Mouse (Mus musculus): ENCODE data around the gene Olfr978. TPM values are rescaled to one million over a fixed set of nuclear protein-coding genes. Genes with fewer than 3 reads are reported as not detected.
"Not testable (repeated sequence)": the region's sequence is repeated elsewhere in the genome, so short reads cannot be mapped to it uniquely, and the experiment has no call there.

Gene Olfr978
- not detected in 2 replicates for polyA plus RNA-seq (2014; fragmentation: Nextera tagmentation; extraction: Ambion mirVana)

DNA sequence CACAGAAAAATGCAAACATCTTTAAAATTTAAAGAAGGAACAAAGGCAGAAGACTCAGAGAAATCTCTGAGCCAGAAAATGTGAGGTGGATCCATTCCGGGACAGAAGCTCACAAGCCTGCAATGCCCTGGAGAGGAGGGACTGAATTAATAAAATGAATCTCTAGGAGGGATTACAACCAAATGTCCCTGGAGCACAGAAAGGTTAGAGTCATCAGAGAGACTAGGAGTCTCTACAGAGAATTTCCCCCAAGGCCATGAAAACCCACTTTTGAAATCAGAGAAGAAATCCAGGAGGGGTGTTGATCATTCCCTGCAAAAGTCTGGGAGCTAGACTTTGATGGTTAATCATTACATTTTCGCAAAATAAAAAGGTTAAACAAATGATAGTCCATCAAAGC, at the start of gene Olfr978:
Olfr978 (plus strand) TSS at position 301 of the 400 bp plus-strand sequence.
- Histone ChIP-seq H3K9me3 (ENCODE audit: control insufficient read depth, low read length) (no peaks in the 10 kb centered on the region), H3K27ac (ENCODE audit: low read depth, low read length) (no peak within 1 kb of the TSS), H3K27me3 (ENCODE audit: control insufficient read depth, insufficient read depth, low read length) (no peaks in the 10 kb centered on the region), H3K9ac (replicated peaks; ENCODE audit: low read depth, low read length) (no peak within 1 kb of the TSS), H3K36me3 (ENCODE audit: control insufficient read depth, insufficient read depth, low read length) (no peaks in the 10 kb centered on the region), H3K4me3 (ENCODE audit: low read depth, low read length) (no peak within 1 kb of the TSS), H3K4me2 (ENCODE audit: low read depth, low read length) (no peak within 1 kb of the TSS), H3K4me1 (ENCODE audit: control insufficient read depth, insufficient read depth, low read length) (no peaks in the 10 kb centered on the region)
- 88% methylated on average over 2 of the region's 2 CpGs for WGBS
- ATAC-seq (ENCODE audit: low read depth) = no peak

DNA sequence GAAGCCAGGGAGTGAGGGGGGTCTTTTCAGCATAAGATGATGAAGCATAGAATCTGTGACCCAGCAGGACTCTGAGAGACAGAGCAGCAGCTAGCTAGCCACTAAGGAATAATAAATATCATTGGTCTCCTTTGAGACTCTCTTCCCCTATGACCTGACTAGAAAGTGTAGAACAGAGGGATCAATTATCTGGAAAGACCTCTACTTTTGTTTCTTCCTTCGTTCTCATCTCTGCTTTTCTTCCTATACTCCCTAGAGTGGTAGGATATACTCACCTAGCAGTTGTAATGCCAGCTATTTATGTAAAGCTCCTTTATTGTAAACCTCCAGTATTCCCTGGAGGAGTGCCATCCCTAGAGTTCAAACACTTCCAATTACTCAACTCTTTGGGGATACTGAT, 40.0 kb upstream of the Olfr978 start, which contains the start of gene Olfr975:
Olfr975 (minus strand) TSS at position 101 of the 400 bp plus-strand sequence.
- WGBS = 74% methylated on average over 1 of the region's 1 CpGs
- Histone ChIP-seq H3K4me1 (ENCODE audit: control insufficient read depth, insufficient read depth, low read length) (no peaks in the 10 kb centered on the region), H3K27me3 (ENCODE audit: control insufficient read depth, insufficient read depth, low read length) (no peaks in the 10 kb centered on the region), H3K9me3 (ENCODE audit: control insufficient read depth, low read length) (no peaks in the 10 kb centered on the region), H3K27ac (ENCODE audit: low read depth, low read length) (no peak within 1 kb of the TSS), H3K4me3 (ENCODE audit: low read depth, low read length) (no peak within 1 kb of the TSS), H3K36me3 (ENCODE audit: control insufficient read depth, insufficient read depth, low read length) (no peaks in the 10 kb centered on the region), H3K4me2 (ENCODE audit: low read depth, low read length) (no peak within 1 kb of the TSS), H3K9ac (replicated peaks; ENCODE audit: low read depth, low read length) (no peak within 1 kb of the TSS)
- no peak for ATAC-seq (ENCODE audit: low read depth)

DNA sequence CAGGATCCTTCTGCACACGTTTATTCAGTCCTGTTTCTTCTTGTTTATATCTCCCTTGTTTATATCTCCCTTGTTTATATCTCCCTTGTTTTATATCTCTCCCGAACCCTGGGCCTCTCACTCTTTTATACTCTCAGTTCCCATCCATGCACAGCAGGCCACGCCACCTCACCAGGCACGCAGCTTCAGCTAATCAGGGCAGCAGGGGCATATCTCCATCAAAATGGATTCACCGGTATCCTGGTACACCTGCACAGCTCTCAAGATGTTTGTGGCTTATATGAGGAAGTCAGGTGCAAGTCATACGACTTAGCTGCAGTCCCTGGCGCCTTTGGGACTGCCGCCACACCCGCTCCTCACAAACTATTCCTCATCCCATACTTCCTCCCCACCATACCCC, 30.9 kb upstream of the Olfr978 start, which contains the start of gene Olfr976:
Olfr976 (minus strand) TSS at position 101 of the 400 bp plus-strand sequence.
- H3K4me3 ChIP-seq (ENCODE audit: low read depth, low read length); H3K4me1 ChIP-seq (ENCODE audit: control insufficient read depth, insufficient read depth, low read length); H3K9ac ChIP-seq (replicated peaks; ENCODE audit: low read depth, low read length); H3K27ac ChIP-seq (ENCODE audit: low read depth, low read length); H3K4me2 ChIP-seq (ENCODE audit: low read depth, low read length); H3K27me3 ChIP-seq (ENCODE audit: control insufficient read depth, insufficient read depth, low read length); H3K36me3 ChIP-seq (ENCODE audit: control insufficient read depth, insufficient read depth, low read length); H3K9me3 ChIP-seq (ENCODE audit: control insufficient read depth, low read length); ATAC-seq (ENCODE audit: low read depth): not testable (repeated sequence)
- 82% methylated on average over 7 of the region's 9 CpGs for WGBS

DNA sequence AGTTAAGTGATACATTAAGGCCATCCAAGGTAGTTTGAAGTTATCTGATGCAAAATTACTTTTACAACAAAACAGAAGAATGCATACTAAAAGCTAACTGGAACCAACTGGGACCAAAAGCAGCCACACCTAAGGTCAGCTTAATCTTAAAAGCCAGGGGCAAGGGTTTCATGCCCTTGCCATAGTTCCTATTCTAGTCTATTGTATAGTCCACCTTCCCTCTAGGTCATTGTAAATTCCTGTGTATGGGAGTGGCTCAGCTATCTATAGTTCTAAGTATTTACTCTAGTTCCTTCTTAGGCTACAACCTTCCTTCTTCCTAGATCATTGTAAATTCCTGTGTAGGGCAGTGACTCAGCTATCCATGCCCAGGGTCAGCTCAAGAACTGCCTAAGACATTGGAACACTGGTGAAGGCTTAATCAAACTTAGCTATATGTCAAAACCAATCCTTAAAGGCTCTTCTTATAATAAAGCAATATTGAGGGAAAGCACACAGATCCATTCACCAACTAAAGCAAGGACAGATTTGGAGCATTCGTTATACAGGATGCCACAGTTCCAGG, 15.2 kb upstream of the Olfr978 start:
- H3K36me3 ChIP-seq (ENCODE audit: control insufficient read depth, insufficient read depth, low read length); H3K4me1 ChIP-seq (ENCODE audit: control insufficient read depth, insufficient read depth, low read length); H3K4me3 ChIP-seq (ENCODE audit: low read depth, low read length); H3K9me3 ChIP-seq (ENCODE audit: control insufficient read depth, low read length); H3K27ac ChIP-seq (ENCODE audit: low read depth, low read length); ATAC-seq (ENCODE audit: low read depth); H3K4me2 ChIP-seq (ENCODE audit: low read depth, low read length); H3K27me3 ChIP-seq (ENCODE audit: control insufficient read depth, insufficient read depth, low read length); H3K9ac ChIP-seq (replicated peaks; ENCODE audit: low read depth, low read length): not testable (repeated sequence)
- 91% methylated on average over 1 of the region's 1 CpGs for WGBS

DNA sequence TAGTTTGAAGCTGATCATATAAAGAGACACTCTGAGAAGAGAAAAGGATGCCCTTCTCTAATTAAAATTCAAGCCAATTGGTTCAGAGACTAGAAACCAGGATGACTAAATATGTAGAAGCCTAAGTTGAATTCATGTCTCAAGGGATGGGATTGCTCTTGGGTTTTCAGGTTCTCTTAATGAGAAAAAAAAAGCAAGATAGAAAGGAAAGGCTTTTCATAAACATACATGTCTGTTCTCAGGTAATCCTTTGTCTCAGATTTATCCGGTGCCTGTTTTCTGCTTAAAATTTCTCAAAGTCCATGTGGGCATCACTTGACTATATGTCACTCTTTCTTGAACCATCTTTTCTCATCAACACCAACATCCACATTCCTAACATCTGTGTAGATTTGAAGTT, 11.5 kb downstream of the Olfr978 start, which contains the start of gene Olfr979:
Olfr979 (minus strand) TSS at position 101 of the 400 bp plus-strand sequence.
- no peak within 1 kb of the TSS for H3K9ac ChIP-seq (replicated peaks; ENCODE audit: low read depth, low read length)
- H3K27me3 ChIP-seq (ENCODE audit: control insufficient read depth, insufficient read depth, low read length) = no peaks in the 10 kb centered on the region
- no peaks in the 10 kb centered on the region for H3K4me1 ChIP-seq (ENCODE audit: control insufficient read depth, insufficient read depth, low read length)
- no peak within 1 kb of the TSS for H3K4me2 ChIP-seq (ENCODE audit: low read depth, low read length)
- 100% methylated on average over 1 of the region's 1 CpGs for WGBS
- H3K36me3 ChIP-seq (ENCODE audit: control insufficient read depth, insufficient read depth, low read length) = no peaks in the 10 kb centered on the region
- no peaks in the 10 kb centered on the region for H3K9me3 ChIP-seq (ENCODE audit: control insufficient read depth, low read length)
- no peak for ATAC-seq (ENCODE audit: low read depth)
- H3K27ac ChIP-seq (ENCODE audit: low read depth, low read length) = no peak within 1 kb of the TSS
- H3K4me3 ChIP-seq (ENCODE audit: low read depth, low read length) = no peak within 1 kb of the TSS

DNA sequence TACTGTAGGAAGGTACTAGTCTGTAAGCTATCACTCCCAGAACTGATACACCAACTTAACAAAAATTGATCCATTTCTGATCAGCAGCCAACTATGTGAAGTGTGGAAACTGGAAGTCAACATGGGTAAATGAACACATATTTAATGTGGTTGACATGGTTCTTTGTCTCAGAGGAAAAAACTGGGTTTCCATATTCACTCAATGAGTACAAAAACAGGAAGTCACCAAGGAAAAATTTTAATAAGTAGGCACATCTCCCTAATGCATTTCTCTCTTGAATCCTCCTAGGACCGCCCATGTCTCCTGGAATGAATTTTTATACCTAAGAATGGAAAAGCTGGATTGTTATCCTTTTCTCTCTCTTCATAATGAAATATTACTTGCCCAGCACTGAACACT, 17.6 kb downstream of the Olfr978 start, which contains the start of gene Olfr980:
Olfr980 (minus strand) TSS at position 101 of the 400 bp plus-strand sequence.
- Histone ChIP-seq H3K9me3 (ENCODE audit: control insufficient read depth, low read length) (no peaks in the 10 kb centered on the region), H3K4me1 (ENCODE audit: control insufficient read depth, insufficient read depth, low read length) (no peaks in the 10 kb centered on the region), H3K27ac (ENCODE audit: low read depth, low read length) (no peak within 1 kb of the TSS), H3K4me2 (ENCODE audit: low read depth, low read length) (no peak within 1 kb of the TSS), H3K9ac (replicated peaks; ENCODE audit: low read depth, low read length) (no peak within 1 kb of the TSS), H3K4me3 (ENCODE audit: low read depth, low read length) (no peak within 1 kb of the TSS), H3K27me3 (ENCODE audit: control insufficient read depth, insufficient read depth, low read length) (no peaks in the 10 kb centered on the region), H3K36me3 (ENCODE audit: control insufficient read depth, insufficient read depth, low read length) (no peaks in the 10 kb centered on the region)
- 94% methylated on average over 1 of the region's 1 CpGs for WGBS
- no peak for ATAC-seq (ENCODE audit: low read depth)

DNA sequence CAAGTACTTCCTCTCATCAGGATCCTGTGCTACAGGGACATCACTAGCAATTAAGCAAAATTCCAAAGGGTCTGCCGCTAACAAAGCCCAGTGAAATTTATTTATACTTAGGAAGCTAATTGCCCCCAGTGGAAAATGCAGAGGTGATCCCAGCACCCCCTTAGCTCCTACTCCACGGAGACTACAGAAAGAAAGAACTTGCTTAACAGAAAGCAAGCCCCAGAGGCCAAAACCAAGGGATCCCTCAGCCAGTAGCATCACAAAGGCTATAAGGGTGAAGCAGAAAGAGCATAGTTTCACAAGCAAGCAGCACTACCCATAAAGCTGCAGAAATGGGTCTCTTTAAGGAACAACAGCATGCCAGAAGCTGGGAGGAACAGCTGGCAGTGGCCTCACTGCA, 29.3 kb downstream of the Olfr978 start, which contains the start of gene Olfr981:
Olfr981 (plus strand) TSS at position 301 of the 400 bp plus-strand sequence.
- Histone ChIP-seq H3K27me3 (ENCODE audit: control insufficient read depth, insufficient read depth, low read length) (no peaks in the 10 kb centered on the region), H3K4me2 (ENCODE audit: low read depth, low read length) (no peak within 1 kb of the TSS), H3K36me3 (ENCODE audit: control insufficient read depth, insufficient read depth, low read length) (no peaks in the 10 kb centered on the region), H3K4me1 (ENCODE audit: control insufficient read depth, insufficient read depth, low read length) (no peaks in the 10 kb centered on the region), H3K4me3 (ENCODE audit: low read depth, low read length) (no peak within 1 kb of the TSS), H3K9ac (replicated peaks; ENCODE audit: low read depth, low read length) (no peak within 1 kb of the TSS), H3K9me3 (ENCODE audit: control insufficient read depth, low read length) (no peaks in the 10 kb centered on the region), H3K27ac (ENCODE audit: low read depth, low read length) (no peak within 1 kb of the TSS)
- WGBS = 70% methylated on average over 2 of the region's 2 CpGs
- ATAC-seq (ENCODE audit: low read depth) = no peak

Other genes starting within 250 kb of the Olfr978 start
- not detected in 2 replicates for gene Olfr967, start 245.9 kb upstream of the Olfr978 start, polyA plus RNA-seq (2014; fragmentation: Nextera tagmentation; extraction: Ambion mirVana)
- not detected in 2 replicates for gene Olfr968, start 208.9 kb upstream of the Olfr978 start, polyA plus RNA-seq (2014; fragmentation: Nextera tagmentation; extraction: Ambion mirVana)
- gene Olfr969, start 201.2 kb upstream of the Olfr978 start, polyA plus RNA-seq (2014; fragmentation: Nextera tagmentation; extraction: Ambion mirVana) = not detected in 2 replicates
- not detected in 2 replicates for gene Olfr970, start 183.3 kb upstream of the Olfr978 start, polyA plus RNA-seq (2014; fragmentation: Nextera tagmentation; extraction: Ambion mirVana)
- gene Olfr971, start 155.2 kb upstream of the Olfr978 start, polyA plus RNA-seq (2014; fragmentation: Nextera tagmentation; extraction: Ambion mirVana) = not detected in 2 replicates
- gene Olfr972, start 125.7 kb upstream of the Olfr978 start, polyA plus RNA-seq (2014; fragmentation: Nextera tagmentation; extraction: Ambion mirVana) = not detected in 2 replicates
- not detected in 2 replicates for gene Olfr229, start 84.8 kb upstream of the Olfr978 start, polyA plus RNA-seq (2014; fragmentation: Nextera tagmentation; extraction: Ambion mirVana)
- not detected in 2 replicates for gene Olfr974, start 54.6 kb upstream of the Olfr978 start, polyA plus RNA-seq (2014; fragmentation: Nextera tagmentation; extraction: Ambion mirVana)
- gene Olfr975, start 40.1 kb upstream of the Olfr978 start, polyA plus RNA-seq (2014; fragmentation: Nextera tagmentation; extraction: Ambion mirVana) = 0.09 TPM in 1 of 2 replicates, not detected in the other
- gene Olfr976, start 31.0 kb upstream of the Olfr978 start, polyA plus RNA-seq (2014; fragmentation: Nextera tagmentation; extraction: Ambion mirVana) = not detected in 2 replicates
- gene Olfr979, start 11.4 kb downstream of the Olfr978 start, polyA plus RNA-seq (2014; fragmentation: Nextera tagmentation; extraction: Ambion mirVana) = not detected in 2 replicates
- not detected in 2 replicates for gene Olfr980, start 17.5 kb downstream of the Olfr978 start, polyA plus RNA-seq (2014; fragmentation: Nextera tagmentation; extraction: Ambion mirVana)
- gene Olfr981, start 29.4 kb downstream of the Olfr978 start, polyA plus RNA-seq (2014; fragmentation: Nextera tagmentation; extraction: Ambion mirVana) = not detected in 2 replicates
- gene Olfr982, start 81.7 kb downstream of the Olfr978 start, polyA plus RNA-seq (2014; fragmentation: Nextera tagmentation; extraction: Ambion mirVana) = not detected in 2 replicates
- not detected in 2 replicates for gene Olfr983, start 101.5 kb downstream of the Olfr978 start, polyA plus RNA-seq (2014; fragmentation: Nextera tagmentation; extraction: Ambion mirVana)
- gene Olfr984, start 122.1 kb downstream of the Olfr978 start, polyA plus RNA-seq (2014; fragmentation: Nextera tagmentation; extraction: Ambion mirVana) = not detected in 2 replicates
- gene Olfr985, start 138.1 kb downstream of the Olfr978 start, polyA plus RNA-seq (2014; fragmentation: Nextera tagmentation; extraction: Ambion mirVana) = not detected in 2 replicates
- not detected in 2 replicates for gene Tmem225, start 156.0 kb downstream of the Olfr978 start, polyA plus RNA-seq (2014; fragmentation: Nextera tagmentation; extraction: Ambion mirVana)
- 0.10 TPM in 1 of 2 replicates, not detected in the other for gene Olfr986, start 188.8 kb downstream of the Olfr978 start, polyA plus RNA-seq (2014; fragmentation: Nextera tagmentation; extraction: Ambion mirVana)
- 11.7 and 13.4 TPM in 2 replicates for gene Zfp202, start 200.2 kb downstream of the Olfr978 start, polyA plus RNA-seq (2014; fragmentation: Nextera tagmentation; extraction: Ambion mirVana)

Data from neural tube, embryonic 14.5 days (tissue).